Mouse (Mus musculus) right cerebral cortex, postnatal 36 days (tissue): ENCODE results near the gene Cotl1.
"Not testable (repeated sequence)": the region's sequence is repeated elsewhere in the genome, so short reads cannot be mapped to it uniquely, and the experiment has no call there.

ENCODE experiments used
- DNase-seq, 2 experiments: peaks; one replicate each; pipeline ENCODE4 v3.0.0; 2022; ENCODE audit warnings: low spot score in 2 of 2, mixed read lengths in 1 of 2

The Cotl1 gene

DNA sequence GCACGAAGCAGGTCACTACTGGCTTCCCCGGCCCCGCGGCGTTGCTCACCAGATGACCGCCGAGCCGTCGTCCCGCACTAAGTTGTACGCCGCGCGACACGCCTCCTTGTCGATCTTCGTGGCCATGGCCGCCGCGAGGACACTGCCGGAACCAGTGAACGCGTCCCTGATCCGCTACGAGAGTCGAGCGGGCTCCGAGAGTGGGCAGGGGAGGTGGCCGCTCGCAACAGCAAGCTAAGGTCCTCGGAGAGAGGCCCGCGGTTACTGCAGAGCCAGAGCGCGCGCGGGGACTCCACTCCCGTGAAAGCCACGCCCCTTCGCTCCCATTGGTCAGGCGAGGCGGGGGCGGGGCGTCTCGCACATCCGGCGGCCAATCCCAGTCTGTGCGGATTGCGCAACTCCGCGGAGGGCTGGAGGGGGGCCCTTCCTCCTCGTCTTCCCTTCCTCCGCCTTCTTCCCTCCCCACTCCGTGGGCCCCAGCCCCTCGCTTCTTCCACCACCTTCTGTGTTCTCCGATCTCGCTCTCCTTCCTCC lies at the start of gene Cotl1:
Gene Cotl1, minus strand, starts transcription at position 270 of the 534 bp plus-strand sequence.
- DNase-seq = peak; percentile 96

DNA sequence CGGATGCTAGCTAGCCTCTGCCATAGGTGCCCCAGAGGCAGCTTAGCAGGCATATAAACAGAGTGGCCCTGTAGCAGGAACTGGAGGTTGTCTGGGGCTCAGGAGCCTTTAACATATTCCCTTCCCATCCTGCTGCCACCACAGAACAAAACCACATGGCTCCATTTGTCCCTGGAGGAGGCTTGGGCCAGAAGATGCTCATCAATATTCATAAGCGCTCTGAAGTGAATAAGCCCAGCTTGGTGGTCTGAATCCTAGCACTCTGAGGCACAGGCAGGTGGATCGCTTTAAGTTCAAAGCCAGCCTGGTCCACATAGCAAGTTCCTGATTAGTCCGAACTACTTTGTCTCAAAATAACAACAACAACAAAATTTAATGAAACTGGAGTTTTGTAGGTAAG lies 47.7 kb upstream of the Cotl1 start:
- DNase-seq = no peak

DNA sequence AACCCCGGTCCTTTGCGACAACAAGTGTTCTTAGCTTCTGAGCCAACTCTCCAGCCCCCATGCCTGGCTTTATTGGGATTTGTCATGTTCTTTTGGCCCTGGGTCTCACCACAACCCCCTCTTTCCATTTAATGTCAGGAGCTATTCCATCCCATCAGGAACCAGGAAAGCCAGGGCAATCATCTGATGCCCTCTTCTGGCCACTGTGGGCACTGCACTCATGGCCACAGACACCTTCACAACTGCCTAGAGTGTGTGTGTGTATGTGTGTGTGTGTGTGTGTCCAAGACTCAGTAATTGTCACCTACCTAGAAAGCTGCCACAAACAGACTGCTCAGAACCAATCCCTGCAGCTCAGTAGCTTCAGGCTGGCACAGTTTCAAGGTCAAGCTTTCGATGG lies 46.8 kb upstream of the Cotl1 start:
- DNase-seq = no peak

DNA sequence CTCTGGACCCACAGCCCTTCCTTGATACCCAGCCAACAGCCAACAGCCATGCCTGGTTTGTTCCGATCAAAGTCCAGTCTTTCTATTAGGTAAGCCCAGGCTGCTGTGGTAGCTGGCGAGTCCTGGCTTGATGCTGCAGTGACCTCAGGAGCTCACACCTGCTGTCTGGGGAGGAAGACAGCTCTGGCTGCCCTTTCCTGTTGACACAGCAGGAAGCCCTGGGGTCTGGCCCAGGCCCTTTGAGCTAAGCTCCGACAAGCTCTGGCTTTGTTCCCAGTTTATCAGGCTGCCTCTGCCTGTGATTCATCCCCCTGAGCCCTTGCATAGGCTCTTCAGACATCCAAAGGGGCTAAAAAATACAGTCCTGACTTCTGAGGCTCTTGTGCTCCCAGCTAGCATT lies 45.3 kb upstream of the Cotl1 start:
- DNase-seq = no peak

DNA sequence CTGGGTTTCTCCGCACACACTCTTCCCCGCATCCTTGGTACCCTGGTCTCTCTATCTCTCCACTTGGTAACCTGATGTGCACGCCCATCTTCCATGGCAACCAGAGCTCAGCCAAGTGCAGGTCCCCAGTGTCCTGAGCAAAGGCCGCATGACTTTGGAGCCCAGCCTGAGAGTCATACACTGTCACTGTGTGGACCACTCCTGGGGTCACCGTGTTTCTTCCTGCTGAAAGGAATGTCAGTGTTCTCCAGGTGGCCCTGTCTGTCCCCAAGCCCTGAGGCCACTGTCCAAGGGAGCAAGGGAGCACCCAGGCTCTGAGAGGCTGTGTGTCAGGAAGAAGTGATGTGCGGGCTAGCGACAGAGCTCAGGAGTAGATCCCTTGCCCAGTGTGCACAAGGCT lies 42.9 kb upstream of the Cotl1 start:
- DNase-seq = no peak

DNA sequence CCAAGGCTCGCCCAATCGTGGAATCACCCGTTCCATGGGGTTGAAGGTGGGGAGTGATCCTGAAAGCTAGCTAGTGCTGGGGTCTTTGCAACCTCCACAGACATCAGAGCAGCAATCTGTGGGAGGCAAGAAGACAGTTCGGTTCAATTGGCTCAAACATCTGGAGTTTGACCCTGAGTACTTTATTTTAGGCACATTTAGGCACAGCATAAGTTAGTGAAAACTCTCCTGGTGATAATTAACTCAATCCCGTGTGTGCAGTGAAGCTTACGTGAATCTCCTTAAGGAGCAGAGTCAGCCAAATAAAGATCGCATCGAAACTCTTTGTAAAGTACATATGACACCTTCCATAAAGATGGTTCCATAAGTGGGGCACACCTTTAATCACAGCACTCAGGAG lies 41.6 kb upstream of the Cotl1 start:
- no peak for DNase-seq

DNA sequence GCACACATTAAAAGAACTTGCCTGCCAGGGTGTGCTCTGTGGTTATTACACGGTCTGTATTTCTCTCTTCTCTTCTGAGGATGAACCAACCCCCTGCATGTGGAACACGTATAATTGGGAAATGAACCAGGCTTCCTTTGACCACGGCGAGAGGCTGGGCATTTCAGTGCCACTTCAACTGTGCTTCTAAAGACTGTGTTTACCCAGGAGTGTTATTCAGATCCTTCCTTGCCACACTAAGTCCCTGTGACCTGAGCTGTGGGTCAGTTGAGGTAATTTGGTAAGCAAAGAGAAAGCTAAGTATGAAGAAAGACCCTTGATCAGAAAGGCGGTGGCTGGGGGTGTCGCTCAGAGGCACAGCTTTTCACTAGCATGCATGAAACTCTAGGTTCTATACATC lies 41.0 kb upstream of the Cotl1 start:
- no peak for DNase-seq

DNA sequence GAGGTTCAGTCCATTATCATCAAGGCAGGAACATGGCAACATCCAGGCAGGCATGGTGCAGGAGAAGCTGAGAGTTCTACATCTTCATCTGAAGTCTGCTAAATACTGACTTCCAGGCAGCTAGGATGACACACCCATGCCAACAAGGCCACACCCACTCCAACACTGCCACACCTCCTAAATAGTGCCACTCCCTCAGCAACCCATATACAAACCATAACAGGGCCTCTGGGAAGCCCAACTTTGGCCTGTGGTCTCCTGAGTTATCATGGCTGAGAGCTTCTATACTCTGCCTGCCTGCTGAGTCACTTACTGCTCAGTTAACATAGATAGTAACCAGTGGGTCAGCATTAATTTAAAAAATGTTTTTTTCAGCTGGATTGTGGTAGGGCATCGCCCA lies 32.8 kb upstream of the Cotl1 start:
- no peak for DNase-seq

DNA sequence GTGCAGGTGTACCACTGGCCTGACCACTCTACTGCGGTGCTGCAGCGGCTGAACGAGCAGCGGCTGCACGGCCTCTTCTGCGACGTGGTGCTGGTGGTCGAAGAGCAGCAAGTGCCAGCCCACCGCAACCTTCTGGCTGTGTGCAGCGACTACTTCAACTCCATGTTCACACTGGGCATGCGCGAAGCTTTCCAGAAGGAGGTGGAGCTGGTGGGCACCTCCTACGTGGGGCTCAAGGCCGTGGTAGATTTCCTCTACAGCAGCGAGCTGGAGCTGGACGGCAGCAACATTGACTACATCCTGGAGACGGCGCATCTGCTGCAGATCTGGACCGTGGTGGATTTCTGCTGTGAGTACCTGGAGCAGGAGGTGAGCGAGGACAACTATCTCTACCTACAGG lies 29.3 kb upstream of the Cotl1 start:
- DNase-seq = no peak

DNA sequence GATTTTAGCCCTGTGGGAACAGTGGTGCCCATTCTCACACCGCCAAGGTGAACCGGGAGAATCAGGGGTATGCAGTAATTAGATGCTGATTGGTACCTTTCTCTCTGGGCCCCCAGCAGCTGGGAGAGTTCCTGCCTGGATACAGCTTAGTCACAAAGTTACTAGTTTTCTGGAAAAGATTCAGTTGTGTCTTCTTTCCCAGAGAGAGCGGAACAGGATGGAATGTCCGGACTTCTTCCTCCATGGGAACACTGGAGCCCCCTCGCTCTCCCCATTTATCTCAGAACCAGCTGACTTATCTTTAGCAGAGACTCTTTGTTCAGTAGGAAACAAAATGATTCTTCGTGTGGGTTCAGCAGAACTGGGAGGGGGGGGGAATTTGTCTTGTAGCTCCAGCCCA lies 22.4 kb upstream of the Cotl1 start:
- no peak for DNase-seq

DNA sequence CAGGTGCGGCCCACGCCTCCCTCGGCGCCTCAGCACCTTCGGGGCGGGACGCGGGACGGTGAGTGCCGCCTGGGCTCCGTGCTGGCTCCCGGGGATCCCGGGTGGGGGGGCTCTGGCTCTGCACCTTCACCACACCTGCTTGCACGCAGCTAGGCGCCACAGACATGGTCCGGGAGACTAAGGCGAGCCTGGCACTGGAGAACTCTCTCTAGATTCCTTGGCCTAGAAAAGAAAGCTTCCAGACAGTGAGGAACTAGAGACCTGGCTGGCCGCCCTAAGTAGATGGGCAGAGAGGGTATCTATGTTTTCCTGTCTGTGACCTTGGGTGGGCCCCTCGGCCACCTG lies 22.0 kb upstream of the Cotl1 start:
- DNase-seq = no peak

DNA sequence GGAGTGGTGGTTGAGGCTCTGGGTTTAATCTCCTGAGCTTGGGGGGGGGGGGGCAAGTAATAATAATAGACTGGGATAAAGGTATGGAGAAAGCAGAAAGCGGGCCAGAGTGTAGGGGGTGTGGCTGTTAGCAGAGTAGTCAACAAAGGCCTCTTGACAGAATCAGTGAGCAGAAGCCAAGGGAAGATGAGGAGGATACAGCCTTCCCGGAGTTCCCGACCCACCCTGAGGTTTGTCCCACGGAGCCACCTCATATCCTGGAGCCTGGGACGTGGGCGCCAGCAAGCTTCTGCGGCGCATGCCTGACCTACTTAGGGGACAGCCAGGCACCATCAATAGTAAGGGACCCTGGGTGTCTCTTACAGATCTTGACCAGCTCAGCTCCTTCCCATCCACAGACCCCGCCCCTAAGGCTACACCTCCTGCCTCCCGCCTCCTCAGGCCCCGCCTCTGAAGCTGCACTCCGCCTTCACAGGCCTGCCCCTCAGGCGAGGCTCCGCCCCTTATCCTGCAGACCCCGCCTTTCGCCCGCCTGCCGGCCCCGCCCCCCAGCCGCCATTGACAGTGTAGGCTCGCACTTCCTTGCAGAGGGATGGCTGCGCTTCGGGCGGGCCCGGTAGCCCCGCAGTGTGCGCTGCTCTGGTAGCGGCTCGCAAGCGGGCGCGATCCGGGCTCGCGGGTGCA lies 21.5 kb upstream of the Cotl1 start, which contains the start of gene Klhl36:
Gene Klhl36, plus strand, starts transcription at position 561 of the 684 bp plus-strand sequence.
- DNase-seq = peak; percentile 93

DNA sequence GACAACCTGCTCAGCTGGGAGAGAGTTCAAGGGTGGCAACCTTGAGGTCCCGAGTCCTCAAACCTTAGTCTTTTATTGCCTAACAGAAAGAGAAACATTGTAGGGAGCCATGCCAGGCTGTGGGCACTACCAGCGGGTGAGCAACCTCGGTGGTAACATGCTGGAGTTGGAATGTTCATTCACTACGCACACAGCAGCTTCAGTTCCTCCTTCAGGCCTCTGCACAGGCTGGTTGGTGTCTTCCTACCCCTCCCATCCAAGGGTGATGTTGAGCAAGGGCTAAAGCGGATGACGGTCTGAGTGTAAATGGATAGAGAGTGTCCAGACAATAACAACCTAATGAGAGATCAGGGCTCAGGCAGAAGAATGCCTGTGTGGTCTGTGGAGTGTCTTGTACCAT lies 17.4 kb upstream of the Cotl1 start:
- DNase-seq = no peak

DNA sequence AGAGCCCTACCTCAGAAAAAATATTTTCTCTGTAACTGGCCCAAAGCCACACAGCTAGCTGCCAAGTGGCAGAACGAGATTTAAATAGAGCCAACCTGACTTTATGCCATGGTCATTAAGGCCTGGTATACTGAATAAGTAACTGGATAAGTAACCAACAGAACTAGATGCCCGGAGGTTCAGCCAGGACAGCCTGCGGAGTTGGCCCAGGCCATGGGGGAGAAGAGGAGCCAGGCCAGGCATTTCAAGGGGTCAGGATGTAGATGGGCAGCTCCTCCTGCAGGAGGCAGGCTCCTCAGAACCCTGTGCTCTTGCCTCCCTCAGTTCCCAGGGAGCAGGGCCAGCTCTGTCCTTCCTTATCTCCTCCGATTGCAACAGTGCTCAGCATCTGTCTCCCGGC lies 15.3 kb upstream of the Cotl1 start:
- DNase-seq = no peak

DNA sequence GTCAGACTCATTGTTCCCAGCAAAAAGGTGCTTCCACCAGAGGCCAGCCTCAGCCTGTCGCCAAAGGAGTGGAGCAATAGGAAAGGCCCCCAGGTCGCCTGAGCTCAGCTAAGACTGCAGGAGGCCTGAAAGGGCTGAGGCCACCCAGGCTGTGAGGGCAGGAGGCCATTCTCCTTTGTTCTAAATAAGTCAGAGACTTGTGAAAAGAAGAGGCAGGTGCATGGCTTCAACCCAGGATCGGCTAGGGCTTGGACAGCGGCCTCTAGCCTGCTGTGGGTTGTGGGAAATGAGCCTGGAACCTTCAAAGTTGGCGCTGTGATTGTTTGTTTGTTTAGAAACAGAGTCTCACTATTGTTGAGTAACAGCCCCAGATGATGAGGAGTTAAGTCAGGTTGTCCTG lies 13.7 kb upstream of the Cotl1 start:
- DNase-seq = no peak

DNA sequence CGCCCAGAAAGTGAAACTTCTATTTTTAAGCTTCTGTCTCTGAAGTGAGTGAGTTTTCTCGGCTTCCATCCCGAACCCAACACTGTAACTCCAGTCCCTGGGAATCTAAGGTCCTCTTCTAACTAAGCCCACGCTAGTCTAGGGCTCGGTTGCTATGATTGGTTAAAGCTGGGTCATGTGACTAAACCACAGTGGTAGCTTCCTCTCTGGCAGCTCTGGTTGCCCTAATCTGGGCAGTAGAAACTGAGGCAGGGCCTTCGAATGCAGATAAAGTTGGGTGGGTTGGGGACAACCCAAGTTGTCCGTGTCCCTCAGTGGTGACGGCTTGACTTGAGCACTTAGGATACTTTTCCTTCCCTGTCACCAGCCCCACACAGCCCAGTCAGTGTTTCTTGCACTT lies 13.2 kb upstream of the Cotl1 start:
- no peak for DNase-seq

DNA sequence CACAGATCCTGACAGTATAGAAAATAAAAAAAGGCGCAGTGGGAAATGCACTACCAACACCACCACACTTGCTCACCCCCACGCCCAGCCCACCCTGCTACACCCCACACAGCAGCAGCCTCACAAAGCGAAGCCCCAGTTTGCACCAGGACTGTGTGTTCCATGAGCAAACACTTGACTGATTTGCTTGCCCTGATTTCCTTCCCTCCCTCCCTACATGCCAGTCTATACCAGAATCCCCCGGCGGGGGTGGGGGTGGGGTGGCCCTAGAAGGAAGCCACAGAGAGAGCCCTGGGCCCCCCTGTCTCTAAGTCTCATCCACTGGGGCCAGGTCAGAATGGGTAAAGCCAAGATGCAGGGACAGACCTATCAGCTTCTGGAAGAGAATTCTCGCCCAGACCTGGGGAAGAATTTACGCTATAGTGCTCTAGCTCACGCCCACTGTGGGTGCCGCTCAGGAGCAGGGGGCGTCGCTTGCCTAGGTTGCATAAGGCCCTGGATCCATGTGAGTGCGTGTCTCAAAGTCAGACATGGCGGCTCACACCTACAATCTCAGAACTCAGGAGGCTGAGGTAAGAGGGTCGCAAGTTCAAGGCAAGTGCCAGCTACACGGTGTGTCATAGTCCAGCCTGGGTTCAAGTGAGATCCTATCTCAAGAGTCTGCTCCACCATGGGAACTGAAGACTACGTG lies 7.0 kb upstream of the Cotl1 start:
- DNase-seq = no peak

DNA sequence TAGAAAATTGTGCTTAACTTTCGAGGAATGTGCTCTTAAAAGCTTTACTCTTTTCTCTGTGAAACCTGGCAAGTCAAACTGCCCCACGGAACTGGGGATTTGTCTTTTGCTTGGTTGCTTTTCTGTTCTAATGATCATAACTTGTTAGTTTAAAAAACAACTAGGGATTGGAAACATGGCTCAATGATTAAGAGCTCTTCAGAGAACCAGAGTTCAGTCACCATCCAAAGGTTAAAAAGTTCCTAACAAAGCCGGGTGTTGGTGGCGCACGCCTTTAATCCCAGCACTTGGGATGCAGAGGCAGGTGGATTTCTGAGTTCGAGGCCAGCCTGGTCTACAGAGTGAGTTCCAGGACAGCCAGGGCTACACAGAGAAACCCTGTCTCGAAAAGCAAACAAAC lies 5.4 kb upstream of the Cotl1 start:
- not testable (repeated sequence) for DNase-seq

DNA sequence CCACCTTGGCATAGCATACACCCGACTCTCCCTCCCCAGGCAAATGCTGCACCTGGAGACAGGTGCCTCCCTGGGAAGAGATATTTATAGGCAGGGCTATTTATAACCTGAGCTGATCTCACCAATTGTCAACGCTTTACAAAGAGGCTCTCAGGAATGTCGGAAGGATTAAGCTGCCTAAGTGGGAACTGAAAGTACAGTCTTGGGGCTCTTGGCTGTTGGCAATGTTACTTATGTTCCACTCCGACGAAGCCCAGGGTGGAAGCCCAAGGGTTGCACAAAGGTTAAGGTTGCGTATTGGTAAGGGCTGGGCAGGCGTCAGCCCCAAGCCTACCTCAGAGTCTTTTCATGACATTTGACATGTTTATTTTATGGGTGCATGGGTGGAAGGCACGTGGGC lies 4.2 kb upstream of the Cotl1 start:
- DNase-seq = no peak

DNA sequence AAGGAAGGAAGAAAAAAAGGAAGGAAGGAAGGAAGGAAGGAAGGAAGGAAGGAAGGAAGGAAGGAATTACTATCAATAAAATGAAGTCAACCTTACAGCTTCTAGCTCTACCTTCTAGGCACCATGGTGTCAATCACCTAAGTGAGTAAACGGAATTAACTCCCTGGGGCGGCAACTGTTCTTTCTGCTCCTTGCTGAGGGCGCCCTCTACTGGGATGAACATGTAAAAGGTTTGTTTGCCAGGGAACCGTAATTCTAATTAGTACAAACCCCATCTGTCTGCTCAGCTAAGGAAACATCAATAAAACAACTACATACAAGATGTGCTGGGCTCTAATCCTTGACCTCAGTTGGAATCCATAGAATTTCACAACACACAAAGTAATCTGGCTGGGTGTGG lies 3.1 kb upstream of the Cotl1 start:
- peak; percentile 59 to 64 for DNase-seq

DNA sequence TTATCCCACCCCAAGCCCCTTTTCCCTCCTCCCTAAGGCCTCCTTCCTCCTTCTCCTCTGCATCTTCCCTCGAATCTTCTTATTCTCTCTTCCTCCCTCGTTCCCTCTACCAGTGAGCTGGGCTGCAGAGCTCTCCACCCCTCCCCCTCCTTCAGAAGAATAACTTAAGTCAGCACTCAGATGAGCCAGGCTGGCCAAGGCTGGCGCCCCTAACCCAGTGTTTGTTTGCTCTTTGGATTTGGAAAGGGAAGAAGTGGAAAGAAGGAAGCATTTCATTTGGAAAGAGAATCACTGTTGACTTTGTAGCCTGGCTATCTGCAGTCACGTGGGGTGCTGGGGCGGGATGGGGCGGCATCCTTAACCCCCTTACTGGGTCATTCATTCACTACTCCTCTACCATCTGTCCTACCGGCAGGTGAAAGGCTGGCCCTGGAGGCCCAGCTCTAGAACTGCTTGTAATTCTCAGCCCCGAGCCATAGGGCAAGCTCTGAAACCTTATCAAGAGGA lies 614 bp upstream of the Cotl1 start:
- DNase-seq = no peak

DNA sequence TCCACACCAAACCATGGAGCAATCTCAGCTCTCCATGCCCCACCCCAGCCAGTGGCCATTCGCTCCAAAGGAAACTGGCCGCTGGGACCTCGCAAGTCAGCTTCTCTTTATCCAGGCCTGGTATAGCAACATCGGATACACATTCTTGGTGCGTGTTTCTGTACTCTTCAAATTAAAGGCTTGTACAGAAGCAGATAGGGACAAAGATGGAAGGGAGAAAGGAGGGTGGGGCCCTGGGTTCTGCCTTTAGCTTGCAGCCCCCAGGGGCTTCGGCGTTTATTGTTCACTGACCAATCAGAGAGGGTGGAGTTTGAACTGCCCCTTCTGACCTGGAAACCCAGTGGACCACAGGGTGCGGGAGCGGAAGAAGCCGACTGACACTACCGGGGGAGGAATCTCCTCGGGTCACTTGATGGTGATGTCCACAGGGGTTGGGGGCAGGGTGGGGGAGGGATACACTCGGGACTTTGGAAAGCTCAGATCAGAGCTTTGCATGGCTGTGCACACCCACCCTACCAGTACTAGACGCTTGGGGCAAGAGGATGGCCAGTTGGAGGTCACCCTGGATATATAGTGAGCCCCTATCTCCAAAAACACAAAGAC lies 824 bp downstream of the Cotl1 start:
- DNase-seq = no peak

DNA sequence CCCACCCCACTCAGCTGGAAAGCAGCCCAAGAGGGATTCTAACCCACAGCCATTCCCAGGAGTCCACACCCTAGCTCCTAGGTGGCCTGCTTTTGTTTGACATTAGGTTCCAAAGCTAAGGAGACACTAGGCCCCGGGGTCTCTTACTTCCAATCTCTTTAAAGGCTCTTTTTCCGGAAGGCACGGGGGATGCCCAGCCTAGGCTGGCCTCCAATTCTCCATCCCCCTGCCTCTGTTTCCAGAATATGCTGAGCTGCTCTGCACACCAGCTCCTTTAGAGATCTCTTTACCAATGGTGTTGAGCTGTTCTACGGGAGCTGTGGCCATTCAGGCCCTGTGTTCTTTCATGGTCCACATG lies 1.4 kb downstream of the Cotl1 start:
- no peak for DNase-seq
